Mouse (Mus musculus) hindbrain, embryonic 11.5 days (tissue): Measurements from ENCODE around the gene Atxn1. TPM values are rescaled to one million over a fixed set of nuclear protein-coding genes. Genes with fewer than 3 reads are reported as not detected.

Experiments used
- ATAC-seq: fragments of 200-750 bp; cut with Nextera tagmentation; 2 replicates; pipeline ENCODE4 v1.8.0; 2017; ENCODE audit warnings: mild to moderate bottlenecking, moderate TSS enrichment, moderate library complexity; ENCODE audit not compliant: low FRiP score
- DNase-seq: peaks from one replicate; pipeline ENCODE4 v3.0.0-alpha.2; 2015; ENCODE audit warnings: low spot score
- H3K27ac ChIP-seq: fragments of 300-500 bp; sonication (generic); 2 replicates; pipeline ENCODE4 v1.5.1; 2014; ENCODE audit warnings: mild to moderate bottlenecking, low read depth, low read length
- H3K27me3 ChIP-seq: fragments of 300-500 bp; sonication (generic); 2 replicates; pipeline ENCODE4 v1.6.1; 2014; ENCODE audit warnings: mild to moderate bottlenecking, low read length, moderate library complexity, mixed read lengths; ENCODE audit not compliant: control insufficient read depth, insufficient read depth
- H3K36me3 ChIP-seq: fragments of 300-500 bp; sonication (generic); 2 replicates; pipeline ENCODE4 v1.6.1; 2014; ENCODE audit warnings: mild to moderate bottlenecking, low read length, moderate library complexity, mixed read lengths; ENCODE audit not compliant: control insufficient read depth, insufficient read depth
- H3K4me1 ChIP-seq: fragments of 300-500 bp; sonication (generic); replicated peaks from 2 replicates; pipeline ENCODE4 v1.6.1; 2014; ENCODE audit warnings: low read length, mixed read lengths; ENCODE audit not compliant: control insufficient read depth, insufficient read depth
- H3K4me2 ChIP-seq: fragments of 300-500 bp; sonication (generic); replicated peaks from 2 replicates; pipeline ENCODE4 v1.6.1; 2014; ENCODE audit warnings: mild to moderate bottlenecking, low read depth, low read length
- H3K4me3 ChIP-seq: fragments of 300-500 bp; sonication (generic); 2 replicates; pipeline ENCODE4 v1.5.1; 2014; ENCODE audit warnings: low read depth, low read length
- H3K9ac ChIP-seq: fragments of 300-500 bp; sonication (generic); 2 replicates; pipeline ENCODE4 v1.6.1; 2014; ENCODE audit warnings: low read depth, low read length
- H3K9me3 ChIP-seq: fragments of 300-500 bp; sonication (generic); 2 replicates; pipeline ENCODE4 v1.6.1; 2016; ENCODE audit warnings: low read length; ENCODE audit not compliant: control insufficient read depth
- WGBS: fragments of 180-500 bp; shearing (Covaris S2); extraction: QIAGEN DNeasy Blood & Tissue Kit; methylation state at CpG from one replicate; pipeline ENCODE4 v1.1.7; 2014; 5-methylcytosine and 5-hydroxymethylcytosine counted together
- polyA plus RNA-seq: library from polyadenylated mRNA; unstranded; fragments of >200 nt; fragmentation: Nextera tagmentation; extraction: Ambion mirVana; gene quantifications from 2 replicates; pipeline ENCODE4 v1.2.1, GENCODE M21; 2014

Atxn1 gene
- polyA plus RNA-seq, 1 experiment from 2014 or later, result 3.2 TPM

DNA sequence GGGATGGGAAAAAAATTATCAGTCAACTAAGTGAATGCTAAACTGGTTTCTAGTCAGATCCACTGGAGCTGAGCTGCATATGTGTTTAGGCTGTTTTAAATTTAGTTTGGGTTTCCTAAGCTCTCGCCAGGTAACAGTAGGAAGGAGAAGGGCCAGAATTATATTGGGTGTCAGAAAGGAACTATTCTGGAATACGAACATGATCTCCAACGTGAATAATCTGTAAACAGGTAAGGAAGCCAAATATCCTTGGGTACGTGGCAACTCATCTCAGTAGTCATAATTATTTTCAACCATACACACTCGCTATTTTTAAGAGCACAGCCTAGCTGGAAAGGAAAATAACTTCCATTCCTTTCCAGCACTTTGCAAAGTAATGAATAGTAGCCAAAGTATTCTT is 7.2 kb downstream of the Atxn1 start:
- Histone ChIP-seq H3K36me3 (no peaks in the 10 kb centered on the region), H3K4me3 (no peak overlapping the region), H3K27me3 (no peaks in the 10 kb centered on the region), H3K4me1 (no peaks in the 10 kb centered on the region), H3K4me2 (no peak overlapping the region), H3K9me3 (no peaks in the 10 kb centered on the region), H3K9ac (no peak overlapping the region), H3K27ac (no peak overlapping the region)
- WGBS, result 94% methylated on average over 5 of the region's 5 CpGs
- ATAC-seq (no peak), DNase-seq (no peak)

DNA sequence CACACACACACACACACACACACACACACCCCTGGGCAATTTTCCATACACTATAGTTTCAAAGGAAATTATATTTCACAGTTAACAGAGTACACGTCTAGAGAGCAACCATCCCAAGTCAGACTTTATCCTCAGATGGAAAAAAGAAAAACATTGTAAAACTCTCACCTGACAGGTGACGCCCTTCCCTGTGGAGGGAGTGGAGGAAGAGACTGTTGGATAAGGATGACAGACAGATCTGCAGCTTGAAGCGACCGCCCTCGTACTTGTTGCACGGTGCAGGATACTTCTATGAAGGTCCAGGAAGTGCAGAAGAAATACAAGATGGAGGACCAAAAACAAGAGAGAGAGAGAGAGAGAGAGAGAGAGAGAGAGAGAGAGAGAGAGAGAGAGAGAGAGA is 8.5 kb downstream of the Atxn1 start:
- H3K27ac ChIP-seq, result no peak overlapping the region
- H3K4me2 ChIP-seq, result no peak overlapping the region
- H3K9me3 ChIP-seq, result no peaks in the 10 kb centered on the region
- 84% methylated on average over 6 of the region's 6 CpGs for WGBS
- no peaks in the 10 kb centered on the region for H3K4me1 ChIP-seq
- no peak for ATAC-seq
- no peak for DNase-seq
- no peaks in the 10 kb centered on the region for H3K27me3 ChIP-seq
- H3K9ac ChIP-seq, result no peak overlapping the region
- no peaks in the 10 kb centered on the region for H3K36me3 ChIP-seq
- H3K4me3 ChIP-seq, result no peak overlapping the region

DNA sequence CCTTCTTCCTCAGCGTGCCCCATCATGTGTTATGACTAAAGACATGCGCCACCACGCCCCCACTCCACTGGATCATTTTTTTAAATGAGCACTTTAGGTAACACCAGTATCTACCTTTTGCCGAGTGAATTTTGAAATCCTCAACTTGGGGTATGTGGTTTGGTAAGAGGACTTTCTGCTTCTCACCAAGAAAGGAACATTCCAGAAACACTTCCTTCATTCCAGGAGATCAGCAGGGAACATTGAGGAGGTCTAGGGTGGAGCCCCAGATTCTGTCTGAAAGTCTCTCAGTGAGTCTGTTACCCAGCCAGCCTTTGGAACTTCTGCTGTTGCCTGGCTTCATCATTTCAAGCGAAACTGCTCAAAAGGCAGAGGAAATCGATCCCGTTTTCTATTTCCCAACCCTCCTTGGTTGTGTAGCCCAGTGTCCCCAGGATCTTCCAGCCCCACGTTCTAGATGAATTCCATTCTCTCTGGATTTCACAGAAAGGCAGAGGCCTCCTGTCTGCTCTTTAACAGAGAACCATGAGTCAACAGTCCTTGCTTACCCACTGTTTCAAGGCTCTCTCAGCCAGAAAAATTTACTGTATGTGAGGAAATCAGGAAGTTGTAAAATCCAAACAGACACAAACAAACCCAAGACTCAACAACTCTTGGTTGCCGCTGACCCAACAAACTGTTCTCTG is 9.3 kb downstream of the Atxn1 start:
- Histone ChIP-seq H3K27me3 (no peaks in the 10 kb centered on the region), H3K9ac (no peak overlapping the region), H3K4me2 (no peak overlapping the region), H3K9me3 (no peaks in the 10 kb centered on the region), H3K4me1 (no peaks in the 10 kb centered on the region), H3K4me3 (no peak overlapping the region), H3K27ac (no peak overlapping the region), H3K36me3 (no peaks in the 10 kb centered on the region)
- ATAC-seq (no peak), DNase-seq (no peak)
- 88% methylated on average over 9 of the region's 9 CpGs for WGBS

DNA sequence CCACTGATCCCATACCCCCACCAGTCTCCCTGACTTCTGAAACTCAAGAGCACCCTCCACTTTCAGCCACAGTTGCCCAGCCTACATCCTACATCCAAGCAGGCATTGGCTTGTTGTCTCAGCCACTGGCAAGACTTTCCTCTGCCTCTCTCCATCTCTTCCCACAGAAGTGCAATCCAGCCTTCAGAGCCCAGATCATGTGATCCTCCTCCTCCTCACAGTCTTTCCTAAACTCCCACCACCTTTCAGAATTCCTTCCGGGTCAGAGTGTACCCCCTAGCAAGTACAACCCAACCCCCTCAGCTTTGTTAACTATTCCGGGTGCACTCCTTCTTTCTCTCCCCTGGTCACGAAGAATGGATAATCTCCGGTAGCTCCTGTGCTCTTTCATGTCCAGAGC is 11.7 kb downstream of the Atxn1 start:
- H3K4me3 ChIP-seq, result no peak overlapping the region
- no peaks in the 10 kb centered on the region for H3K36me3 ChIP-seq
- ATAC-seq (no peak), DNase-seq (no peak)
- no peaks in the 10 kb centered on the region for H3K27me3 ChIP-seq
- WGBS, result 74% methylated on average over 4 of the region's 4 CpGs
- no peak overlapping the region for H3K4me2 ChIP-seq
- no peak overlapping the region for H3K27ac ChIP-seq
- H3K9me3 ChIP-seq, result no peaks in the 10 kb centered on the region
- no peak overlapping the region for H3K9ac ChIP-seq
- no peaks in the 10 kb centered on the region for H3K4me1 ChIP-seq

DNA sequence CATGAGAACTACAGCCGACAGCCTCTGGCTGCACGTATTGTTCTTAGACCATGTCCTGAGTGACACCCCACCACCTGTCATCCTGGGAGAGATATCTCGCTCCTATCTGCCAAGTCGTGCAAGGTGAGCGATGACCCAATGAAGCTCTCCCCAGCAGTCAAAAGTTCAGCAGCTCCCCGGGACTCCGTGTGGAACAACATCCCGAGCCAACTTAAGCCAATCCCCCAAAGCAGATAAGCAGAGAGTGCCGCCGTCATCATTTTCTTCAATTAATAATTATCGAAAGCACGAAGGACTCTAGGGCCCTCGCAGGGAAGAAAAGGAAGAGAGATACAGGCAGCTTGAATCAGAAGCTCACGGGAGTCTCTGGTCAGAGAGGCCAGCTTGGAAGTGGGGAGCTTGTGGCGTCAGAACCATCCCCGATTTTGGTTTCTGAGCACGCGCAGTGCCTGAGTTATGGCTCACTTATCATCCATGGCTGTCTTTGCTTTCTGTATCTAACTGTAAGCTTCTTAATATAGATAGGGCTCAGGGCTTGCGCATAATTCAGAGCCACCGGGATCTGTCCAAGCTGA is 13.7 kb downstream of the Atxn1 start:
- H3K36me3 ChIP-seq, result no peaks in the 10 kb centered on the region
- no peak for ATAC-seq

DNA sequence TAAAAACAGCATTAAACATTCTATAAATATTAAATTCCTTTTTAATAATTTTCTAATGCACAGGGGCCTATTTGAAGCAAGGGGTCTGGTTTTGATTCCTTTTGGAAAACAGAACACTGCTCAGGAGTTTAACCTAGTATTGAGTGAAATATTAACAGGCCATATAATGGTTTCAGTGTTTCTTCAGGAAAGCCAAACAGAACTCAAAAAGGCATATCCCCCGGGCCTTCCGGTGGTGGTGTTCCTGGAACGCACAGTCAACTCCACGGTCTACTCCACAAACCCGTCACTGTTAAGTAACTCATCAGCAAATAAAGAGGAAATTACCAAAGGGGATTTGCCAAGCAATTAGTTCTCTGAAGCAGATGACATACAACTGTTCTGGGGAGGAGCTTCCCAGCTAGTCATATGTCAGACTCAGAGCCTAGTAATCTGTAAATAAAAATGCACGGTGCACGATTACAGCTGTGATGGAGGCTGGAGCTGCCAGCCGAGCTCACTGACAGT is 14.4 kb downstream of the Atxn1 start:
- no peaks in the 10 kb centered on the region for H3K4me1 ChIP-seq
- DNase-seq (no peak), ATAC-seq (no peak)
- H3K36me3 ChIP-seq, result no peaks in the 10 kb centered on the region
- H3K4me3 ChIP-seq, result no peak overlapping the region
- H3K9me3 ChIP-seq, result no peaks in the 10 kb centered on the region
- WGBS, result 60% methylated on average over 8 of the region's 8 CpGs
- no peak overlapping the region for H3K9ac ChIP-seq
- H3K27me3 ChIP-seq, result no peaks in the 10 kb centered on the region
- no peak overlapping the region for H3K4me2 ChIP-seq
- no peak overlapping the region for H3K27ac ChIP-seq

More for the DNA sequence above, 13.7 kb downstream of the Atxn1 start:
- DNase-seq, result no peak
- no peaks in the 10 kb centered on the region for H3K4me1 ChIP-seq
- H3K4me2 ChIP-seq, result no peak overlapping the region
- H3K9ac ChIP-seq, result no peak overlapping the region
- H3K27me3 ChIP-seq, result no peaks in the 10 kb centered on the region
- no peak overlapping the region for H3K4me3 ChIP-seq
- H3K27ac ChIP-seq, result no peak overlapping the region
- H3K9me3 ChIP-seq, result no peaks in the 10 kb centered on the region
- WGBS, result 84% methylated on average over 20 of the region's 20 CpGs

DNA sequence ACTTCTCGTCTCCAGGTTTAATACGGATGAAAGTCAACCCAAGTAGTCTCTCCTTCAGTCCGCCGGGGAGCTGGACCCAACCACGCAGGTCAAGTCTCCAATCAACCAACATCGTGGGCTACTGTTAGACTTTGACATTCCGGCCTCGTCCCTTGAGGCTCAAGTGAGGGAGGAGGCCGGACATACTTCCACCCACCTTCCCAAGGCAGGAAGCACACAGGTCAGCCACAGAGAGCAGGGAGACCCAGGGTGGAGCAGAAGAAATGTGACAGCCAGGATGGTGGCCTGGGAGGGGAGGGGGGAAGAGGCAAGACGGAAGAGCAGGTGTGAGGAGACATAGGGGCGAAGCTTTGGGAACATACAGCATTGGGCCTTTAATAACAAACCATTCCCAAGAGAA is 18.7 kb downstream of the Atxn1 start:
- H3K36me3 ChIP-seq, result no peaks in the 10 kb centered on the region
- H3K4me2 ChIP-seq, result no peak overlapping the region
- no peak overlapping the region for H3K4me3 ChIP-seq
- DNase-seq, result no peak
- H3K4me1 ChIP-seq, result no peaks in the 10 kb centered on the region
- ATAC-seq, result no peak
- H3K27ac ChIP-seq, result no peak overlapping the region
- H3K27me3 ChIP-seq, result no peaks in the 10 kb centered on the region
- H3K9ac ChIP-seq, result no peak overlapping the region
- WGBS, result 92% methylated on average over 11 of the region's 11 CpGs
- no peaks in the 10 kb centered on the region for H3K9me3 ChIP-seq

DNA sequence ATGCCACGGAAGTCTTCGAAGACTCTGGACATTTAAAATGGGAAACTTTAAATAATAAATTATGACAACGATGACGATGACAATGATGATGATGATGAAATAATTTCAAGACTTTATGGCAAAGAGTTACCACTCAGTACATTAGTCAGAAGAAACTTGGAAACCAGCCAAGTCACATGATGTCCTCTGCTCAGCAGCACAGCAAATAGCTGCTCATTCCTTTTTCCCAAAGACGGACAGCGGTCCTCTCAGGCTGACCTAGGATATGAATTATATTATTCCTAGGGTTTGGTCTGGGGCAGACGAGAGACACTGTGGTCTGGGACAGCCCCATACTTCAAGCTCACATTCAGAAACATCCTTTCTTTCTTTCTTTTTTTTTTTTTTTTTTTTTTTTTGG is 22.5 kb downstream of the Atxn1 start:
- no peak overlapping the region for H3K27ac ChIP-seq
- no peaks in the 10 kb centered on the region for H3K4me1 ChIP-seq
- H3K9me3 ChIP-seq, result no peaks in the 10 kb centered on the region
- no peaks in the 10 kb centered on the region for H3K27me3 ChIP-seq
- H3K36me3 ChIP-seq, result no peaks in the 10 kb centered on the region
- H3K4me3 ChIP-seq, result no peak overlapping the region
- H3K9ac ChIP-seq, result no peak overlapping the region
- ATAC-seq, result no peak
- no peak for DNase-seq
- WGBS, result 96% methylated on average over 7 of the region's 7 CpGs
- H3K4me2 ChIP-seq, result no peak overlapping the region

DNA sequence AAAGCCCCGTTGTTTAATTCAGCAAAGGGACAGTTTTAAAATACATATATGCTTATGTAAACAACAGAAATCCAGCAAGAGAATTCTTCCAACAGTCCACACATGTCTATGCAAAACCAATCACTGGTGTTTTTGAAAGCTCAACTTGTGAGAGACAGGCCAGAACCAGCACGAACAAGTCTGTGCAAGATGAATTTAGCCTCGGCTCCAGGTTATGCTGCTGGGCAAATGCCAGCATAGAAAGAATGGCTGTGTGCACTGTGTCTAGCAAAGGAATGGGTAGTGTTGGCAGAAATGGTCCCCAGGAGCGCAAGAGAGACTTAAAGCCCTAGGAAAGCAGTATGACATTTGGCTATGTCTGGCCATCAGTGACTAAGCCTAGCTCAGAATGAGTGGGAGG is 24.1 kb downstream of the Atxn1 start:
- Histone ChIP-seq H3K4me1 (no peaks in the 10 kb centered on the region), H3K4me3 (no peak overlapping the region), H3K9ac (no peak overlapping the region), H3K4me2 (no peak overlapping the region), H3K27ac (no peak overlapping the region), H3K36me3 (no peaks in the 10 kb centered on the region), H3K9me3 (no peaks in the 10 kb centered on the region), H3K27me3 (no peaks in the 10 kb centered on the region)
- ATAC-seq, result no peak
- DNase-seq, result no peak
- WGBS, result 89% methylated on average over 4 of the region's 4 CpGs
